Comparison of ENCODE assay signal across 38 mouse cellular contexts in genomic region chrX:107792290-107792689, GRCm38 (mm10). TPM values are rescaled to one million over a fixed set of nuclear protein-coding genes. Genes with fewer than 3 reads are reported as not detected.
"Had no signal": no experiment of that assay in that cellular context is flagged by ENCODE, and none has a peak within 500 bp of the region (broad histone marks: within the 10 kb centered on the region; RNA-seq: fewer than 3 reads in every experiment).

Gene Tent5d, plus strand, starts transcription at chrX:107792590.

- H3K4me3 ChIP-seq: heart, embryonic 10.5 days; heart, embryonic 12.5 days; heart, embryonic 13.5 days; heart, embryonic 15.5 days; hindbrain, embryonic 10.5 days; hindbrain, embryonic 12.5 days; hindbrain, embryonic 13.5 days; hindbrain, embryonic 15.5 days; intestine, embryonic 15.5 days; kidney, embryonic 15.5 days; layer of hippocampus, adult 2 months had no signal

- H3K36me3 ChIP-seq: heart, embryonic 10.5 days; heart, embryonic 12.5 days; heart, embryonic 13.5 days; heart, embryonic 15.5 days; hindbrain, embryonic 10.5 days; hindbrain, embryonic 12.5 days; hindbrain, embryonic 13.5 days; hindbrain, embryonic 15.5 days; intestine, embryonic 15.5 days; kidney, embryonic 15.5 days had no signal

- H3K4me1 ChIP-seq: heart, embryonic 10.5 days; heart, embryonic 12.5 days; heart, embryonic 13.5 days; heart, embryonic 15.5 days; hindbrain, embryonic 10.5 days; hindbrain, embryonic 12.5 days; hindbrain, embryonic 13.5 days; hindbrain, embryonic 15.5 days; intestine, embryonic 15.5 days; kidney, embryonic 15.5 days had no signal

- H3K9me3 ChIP-seq: heart, embryonic 10.5 days; heart, embryonic 12.5 days; heart, embryonic 13.5 days; heart, embryonic 15.5 days; hindbrain, embryonic 10.5 days; hindbrain, embryonic 12.5 days; hindbrain, embryonic 13.5 days; hindbrain, embryonic 15.5 days; intestine, embryonic 15.5 days; kidney, embryonic 15.5 days had no signal

- DNase-seq: heart, postnatal 10 days; heart, postnatal 14 days; heart, postnatal 36 days; heart, postnatal 4 days; kidney, adult 11 months; kidney, adult 18-20 months; kidney, adult 2 months; kidney, adult 8-10 months; kidney, adult 9 months; kidney, postnatal 10 days; kidney, postnatal 14 days; kidney, postnatal 25 days; kidney, postnatal 36 days; kidney, postnatal 4 days; layer of hippocampus, adult 9-11 months; layer of hippocampus, postnatal 36 days had no signal

- H3K27ac ChIP-seq: heart, embryonic 10.5 days; heart, embryonic 13.5 days; heart, embryonic 15.5 days; hindbrain, embryonic 10.5 days; hindbrain, embryonic 12.5 days; hindbrain, embryonic 13.5 days; hindbrain, embryonic 14.5 days; hindbrain, embryonic 15.5 days; hindbrain, postnatal 0 days; intestine, embryonic 15.5 days; kidney, embryonic 15.5 days; kidney, postnatal 0 days; layer of hippocampus, adult 2 months had no signal

- H3K27me3 ChIP-seq: heart, embryonic 12.5 days; heart, embryonic 13.5 days; heart, embryonic 15.5 days; hindbrain, embryonic 12.5 days; hindbrain, embryonic 13.5 days; hindbrain, embryonic 15.5 days; intestine, embryonic 15.5 days; kidney, embryonic 15.5 days had no signal

- H3K4me2 ChIP-seq: heart, embryonic 11.5 days; heart, embryonic 12.5 days; heart, embryonic 13.5 days; heart, embryonic 15.5 days; hindbrain, embryonic 12.5 days; hindbrain, embryonic 13.5 days; hindbrain, embryonic 14.5 days; hindbrain, embryonic 15.5 days; intestine, embryonic 15.5 days; kidney, embryonic 15.5 days had no signal

- H3K9ac ChIP-seq: heart, embryonic 12.5 days; heart, embryonic 13.5 days; heart, embryonic 15.5 days; hindbrain, embryonic 12.5 days; hindbrain, embryonic 13.5 days; hindbrain, embryonic 14.5 days; hindbrain, embryonic 15.5 days; intestine, embryonic 15.5 days; kidney, embryonic 15.5 days had no signal

- ATAC-seq: hindbrain, embryonic 16.5 days; hindbrain, postnatal 0 days; inflammation-experienced regulatory T-cells, adult 6 months; intestine, embryonic 15.5 days; intestine, embryonic 16.5 days; intestine, postnatal 0 days had no signal

RNA-seq across cellular contexts. Expression of gene Tent5d, which starts in this region (rescaled TPM):
- polyA plus RNA-seq: hindbrain, embryonic 10.5 days; hindbrain, embryonic 12.5 days; hindbrain, embryonic 13.5 days; hindbrain, embryonic 15.5 days; hindbrain, embryonic 16.5 days; hindbrain, postnatal 0 days; inflammation-experienced regulatory T-cells, adult 6 months; intestine, embryonic 14.5 days; intestine, embryonic 15.5 days; intestine, embryonic 16.5 days; intestine, postnatal 0 days; kidney, adult 2 months; kidney, embryonic 16.5 days; large intestine, adult 2 months had no signal
